Mouse (Mus musculus): ENCODE results near the gene Nanos3.

Nanos3 gene

DNA sequence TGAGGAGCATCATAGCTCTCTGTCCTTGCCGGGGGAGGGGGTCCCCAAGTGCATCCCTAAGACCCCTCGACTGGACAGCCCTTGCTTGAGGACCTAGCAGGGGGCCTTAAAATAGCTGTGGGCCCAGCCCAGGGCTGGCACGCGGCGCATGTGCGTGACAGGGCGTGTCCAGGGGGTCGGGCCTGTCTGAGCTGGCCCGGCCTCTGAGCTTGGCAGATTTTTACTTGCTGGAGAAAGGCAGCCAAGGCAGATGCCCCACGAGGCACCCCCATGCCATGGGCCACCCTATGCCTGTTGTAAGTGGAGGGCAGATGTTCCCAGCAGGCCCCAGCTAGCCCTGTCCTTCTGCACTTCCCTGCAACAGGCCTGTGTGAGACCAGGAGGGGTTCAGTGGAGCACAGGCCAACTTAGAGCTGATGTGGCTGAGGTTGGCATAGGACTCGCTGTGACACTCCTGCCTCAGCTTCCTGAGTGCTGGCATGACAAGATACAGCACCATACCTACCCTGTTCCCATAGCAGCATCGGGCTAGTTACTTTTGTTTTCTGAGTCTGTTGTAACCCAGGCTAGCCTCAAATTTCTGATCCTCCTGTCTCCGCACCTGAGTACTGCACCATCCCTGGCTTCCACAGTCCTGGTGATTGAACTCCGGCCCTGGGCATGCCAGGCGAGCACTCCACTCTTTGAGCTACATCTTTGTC, 16.7 kb upstream of the Nanos3 start:
- no peak for DNase-seq (ENCODE audit: extremely low spot score, low spot score)

DNA sequence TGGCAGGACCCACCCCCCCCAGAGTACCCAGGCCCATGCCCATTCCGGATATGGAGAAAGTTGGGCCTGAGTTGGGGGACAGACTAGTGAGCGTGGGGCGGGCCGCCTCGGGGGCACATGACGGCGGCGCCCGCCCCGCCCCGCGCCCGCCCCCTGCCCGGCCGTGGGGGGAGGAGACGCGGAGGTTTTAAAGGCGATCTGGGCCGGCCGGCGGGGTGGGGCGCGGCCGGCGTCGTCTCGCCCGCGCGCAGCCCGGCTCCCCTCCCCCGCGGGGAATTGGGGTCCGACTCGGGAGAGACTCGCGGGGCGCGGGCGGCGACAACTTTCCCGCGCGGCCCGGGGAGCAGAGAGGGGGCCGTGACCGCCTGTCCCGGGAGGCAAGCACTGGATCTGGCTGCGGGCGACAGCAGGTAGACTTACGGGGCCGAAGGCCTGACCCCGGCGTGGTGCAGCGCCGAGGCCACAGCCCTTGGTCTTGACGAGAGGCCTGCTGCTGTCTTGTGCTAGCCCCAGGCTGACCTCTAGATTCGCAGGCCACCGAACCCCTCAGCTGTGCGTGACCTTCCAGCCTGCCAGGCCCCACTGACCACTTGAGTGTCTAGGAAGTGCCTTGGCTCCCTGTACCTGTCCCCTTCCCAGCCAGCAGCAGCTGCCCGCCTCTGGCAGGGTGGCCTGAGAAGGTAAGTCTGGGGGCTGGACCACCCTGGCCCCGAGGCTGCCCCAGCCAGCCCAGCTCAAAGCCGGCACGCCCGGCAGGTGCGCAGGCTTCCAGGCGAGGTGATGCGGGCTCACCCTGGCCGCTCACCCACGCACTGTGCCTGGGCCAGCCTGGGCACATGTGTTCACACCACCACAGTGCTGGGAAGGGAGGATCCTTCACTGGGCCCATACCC, 15.9 kb upstream of the Nanos3 start:
- peak; percentile 63 for DNase-seq (ENCODE audit: extremely low spot score, low spot score)

DNA sequence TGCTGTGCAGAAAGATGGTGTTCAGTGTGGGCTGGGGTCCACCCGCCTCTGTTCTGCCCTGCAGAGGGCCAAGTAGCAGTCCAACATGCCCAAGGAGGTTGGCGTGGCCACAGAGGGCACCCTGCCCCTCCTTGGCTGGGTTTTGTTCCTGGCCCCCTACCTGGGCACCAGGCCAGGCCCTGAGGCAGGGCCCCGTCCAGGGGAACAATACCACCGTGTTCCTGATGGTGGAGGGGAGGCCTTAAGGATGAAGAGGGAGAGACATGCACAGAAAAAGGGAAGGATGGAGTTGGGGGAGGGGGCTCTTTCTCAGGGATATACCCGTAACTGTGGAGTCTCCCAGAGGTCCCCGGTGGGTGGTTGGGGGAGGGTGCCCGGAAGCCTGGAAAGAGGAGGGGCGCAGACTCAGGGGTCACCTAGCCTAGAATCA, 15.1 kb upstream of the Nanos3 start:
- DNase-seq (ENCODE audit: extremely low spot score, low spot score), result peak; percentile 26

DNA sequence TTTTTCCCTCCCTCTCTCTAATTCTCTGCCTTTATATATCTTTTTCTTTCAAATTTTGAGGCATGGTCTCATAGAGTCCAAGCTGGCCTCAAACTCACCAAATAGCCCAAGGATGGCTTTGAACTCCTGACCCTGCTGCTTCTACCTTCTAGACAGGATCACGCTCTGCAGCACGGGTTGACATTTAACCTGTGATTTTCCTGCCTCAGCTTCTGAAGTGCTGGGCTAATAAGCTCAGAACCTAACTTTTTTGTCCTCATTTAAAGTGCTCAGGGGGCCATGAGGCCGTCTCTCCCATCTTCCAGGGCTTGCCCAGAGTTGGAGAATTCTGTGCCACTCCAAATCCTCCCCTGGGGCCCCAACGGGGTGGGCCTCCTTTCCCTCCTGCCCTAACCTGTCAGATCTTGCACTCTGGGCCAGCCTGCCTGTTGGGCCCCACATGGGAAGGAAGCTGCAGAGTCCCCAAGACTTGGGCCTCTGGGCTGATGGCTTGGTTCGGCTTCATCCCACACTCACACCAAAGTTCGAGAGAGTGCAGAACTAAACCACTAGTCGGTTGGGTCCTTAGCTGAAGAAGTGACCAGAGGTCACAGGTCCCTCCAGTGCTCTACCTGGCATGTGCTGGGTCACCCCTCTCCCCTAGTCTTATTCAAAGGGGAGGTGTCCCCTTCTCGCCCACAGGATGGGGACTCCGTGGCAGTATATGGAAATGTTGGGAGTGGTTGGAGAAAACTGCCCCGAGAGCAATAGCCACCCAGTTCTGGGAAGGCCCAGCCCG, 14.5 kb upstream of the Nanos3 start:
- DNase-seq (ENCODE audit: extremely low spot score, low spot score), result peak; percentile 27

DNA sequence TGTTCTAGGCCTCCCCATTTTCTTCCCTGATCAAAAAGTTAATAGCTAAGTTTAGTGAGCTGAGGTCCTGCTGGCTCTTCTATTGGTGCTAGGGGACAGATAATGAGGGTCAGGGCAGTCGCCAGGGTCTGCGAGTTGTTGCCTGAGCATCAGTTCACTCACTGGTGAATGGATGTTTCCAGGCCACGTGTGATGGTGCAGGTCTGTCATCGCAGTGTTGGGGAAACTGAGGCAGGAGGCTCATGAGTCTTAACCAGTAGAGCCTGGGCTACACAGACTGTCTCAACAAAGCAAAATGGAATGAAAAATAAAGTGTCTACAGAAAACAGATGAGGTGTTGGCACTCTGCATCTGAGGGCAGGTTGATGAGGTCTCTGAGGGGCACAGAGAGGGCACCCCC, 13.9 kb upstream of the Nanos3 start:
- peak; percentile 24 for DNase-seq (ENCODE audit: extremely low spot score, low spot score)

DNA sequence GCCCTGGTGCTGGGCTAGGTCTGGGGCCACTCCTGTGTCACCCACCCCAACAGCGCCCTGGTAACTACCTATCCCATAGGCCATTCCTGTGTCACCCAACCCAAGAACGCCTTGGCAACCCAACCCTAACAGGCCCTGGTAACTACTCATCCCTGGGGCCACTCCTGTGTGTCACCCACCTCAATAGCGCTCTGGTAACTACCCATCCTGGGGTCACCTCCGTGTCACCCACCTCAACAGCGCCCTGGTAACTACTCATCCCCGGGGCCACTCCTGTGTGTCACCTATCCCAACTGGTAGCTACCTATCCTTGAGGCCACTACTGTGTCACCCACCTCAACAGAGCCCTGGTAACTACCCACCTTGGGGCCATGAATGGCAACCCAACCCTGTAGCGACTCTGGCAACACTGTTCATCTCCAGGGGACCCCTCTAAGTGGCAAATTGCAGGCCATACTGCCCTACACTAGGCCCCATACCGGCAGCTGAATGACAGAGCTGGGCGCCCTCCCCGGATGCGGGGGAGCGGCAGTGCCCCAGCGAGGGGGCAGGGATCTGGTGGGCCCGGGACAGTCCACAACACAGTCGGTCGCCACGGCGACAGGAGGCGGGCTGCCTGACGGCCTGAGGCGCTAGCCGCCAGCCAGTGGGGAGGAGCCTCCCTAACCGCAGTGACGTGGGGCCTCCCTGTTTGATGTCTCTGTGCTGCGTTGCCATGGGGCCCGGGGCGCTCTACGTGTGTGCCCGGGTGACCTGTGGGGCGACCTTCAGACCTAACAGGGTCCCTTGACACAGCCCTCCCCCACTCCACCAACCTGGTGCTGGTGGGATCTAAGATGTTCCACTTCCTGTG, 13.1 kb upstream of the Nanos3 start:
- peak; percentile 90 for DNase-seq (ENCODE audit: extremely low spot score, low spot score)

DNA sequence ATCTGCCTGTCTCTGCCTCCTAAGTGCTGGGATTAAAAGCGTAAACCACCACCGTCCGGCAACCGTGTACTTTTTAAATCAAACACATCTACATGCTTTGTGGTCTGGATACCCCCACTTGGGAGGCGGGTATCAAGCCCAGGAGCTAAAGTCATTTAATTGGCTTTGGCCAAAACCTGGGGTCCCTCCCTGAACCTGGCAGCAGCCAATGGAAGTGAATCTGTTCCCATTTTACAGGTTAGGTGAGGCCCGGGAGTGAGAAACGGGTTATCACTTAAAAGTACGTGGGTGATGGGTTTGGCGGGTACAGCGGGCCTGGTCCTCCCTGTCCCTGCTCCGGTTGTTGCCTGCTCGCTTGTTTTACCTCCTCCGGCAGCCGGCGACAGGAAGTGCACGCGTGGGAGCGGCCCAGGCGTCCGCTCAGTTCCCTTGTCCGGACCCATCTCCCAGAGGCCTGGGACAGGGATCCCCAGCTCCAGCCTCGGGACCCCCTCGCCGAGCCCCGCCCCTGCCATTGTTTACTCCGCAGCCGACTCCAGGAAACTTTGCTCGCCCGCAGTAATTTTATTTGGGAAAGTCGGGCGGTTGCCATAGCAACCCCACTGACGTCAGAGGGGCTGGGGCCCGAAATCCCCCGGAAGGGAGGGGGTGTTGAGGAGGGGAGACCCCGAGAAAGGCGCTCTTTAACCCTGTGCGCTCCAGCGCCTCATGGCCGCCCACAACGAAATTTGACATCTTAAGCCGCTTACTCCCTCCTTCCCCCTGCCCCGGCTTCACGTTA, 12.3 kb upstream of the Nanos3 start:
- DNase-seq (ENCODE audit: extremely low spot score, low spot score), result peak; percentile 96

DNA sequence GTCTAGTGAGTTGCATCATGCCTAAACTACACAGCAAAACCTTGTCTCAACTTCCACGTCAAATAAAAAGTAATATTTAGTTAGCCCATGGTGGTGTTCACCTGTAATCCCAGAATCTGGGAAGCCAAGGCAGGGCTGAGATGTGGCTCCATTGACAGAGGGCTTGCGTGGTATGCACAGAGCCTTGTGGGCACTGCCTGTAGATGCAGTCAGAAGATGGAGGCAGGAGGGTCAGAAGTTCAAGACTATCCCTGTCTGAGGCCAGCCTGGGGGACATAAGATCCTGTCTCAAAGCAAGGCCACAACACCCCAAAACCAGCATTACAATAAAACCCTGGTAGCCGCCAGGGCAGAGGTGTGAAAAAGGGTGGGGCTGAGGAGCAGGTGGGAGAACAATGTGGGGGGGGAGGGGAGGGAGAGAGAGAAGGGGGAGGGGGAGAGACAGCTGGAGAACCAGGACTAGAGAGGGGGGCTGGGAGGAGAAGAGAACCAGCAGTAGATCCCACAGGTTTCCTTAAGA, 9.3 kb upstream of the Nanos3 start:
- DNase-seq (ENCODE audit: extremely low spot score, low spot score), result no peak

DNA sequence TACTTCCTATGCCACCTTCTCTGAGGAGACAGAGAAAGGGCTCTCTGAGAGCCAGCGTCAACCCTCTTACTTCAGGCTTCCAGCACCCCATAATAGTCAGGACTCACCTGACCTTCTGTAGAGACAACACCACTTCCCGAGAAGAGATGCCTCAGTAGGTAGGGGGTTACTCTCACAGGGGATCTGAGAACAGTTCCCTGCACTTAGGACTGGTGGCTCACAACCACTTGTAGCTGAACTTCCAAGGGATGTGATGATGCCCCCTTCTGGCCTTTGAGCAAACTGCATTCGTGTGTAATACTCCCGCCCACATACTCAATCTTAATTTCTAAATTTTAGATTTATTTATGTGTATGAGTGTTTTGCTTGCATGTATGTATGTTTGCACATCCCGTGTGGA, 8.5 kb upstream of the Nanos3 start:
- no peak for DNase-seq (ENCODE audit: extremely low spot score, low spot score)

DNA sequence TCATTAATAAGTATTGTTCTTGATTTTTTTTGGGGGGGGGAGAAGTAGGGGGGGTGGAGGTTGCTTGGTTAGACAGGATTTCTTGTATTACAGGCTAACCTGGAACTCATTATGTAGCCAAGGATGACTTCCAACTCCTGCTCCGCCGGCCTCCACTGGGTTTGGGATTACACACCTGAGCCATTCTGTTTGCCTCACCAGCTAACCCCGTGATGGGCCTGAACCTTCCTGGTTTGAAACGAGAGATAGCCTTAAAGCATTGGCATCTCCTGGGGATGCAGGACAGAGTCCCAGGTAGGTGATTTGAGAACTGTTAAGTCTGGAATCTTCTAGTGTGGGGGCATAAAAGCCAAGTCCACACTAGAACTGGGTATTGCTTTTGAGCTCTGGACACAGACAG, 8.1 kb upstream of the Nanos3 start:
- DNase-seq (ENCODE audit: extremely low spot score, low spot score), result no peak

DNA sequence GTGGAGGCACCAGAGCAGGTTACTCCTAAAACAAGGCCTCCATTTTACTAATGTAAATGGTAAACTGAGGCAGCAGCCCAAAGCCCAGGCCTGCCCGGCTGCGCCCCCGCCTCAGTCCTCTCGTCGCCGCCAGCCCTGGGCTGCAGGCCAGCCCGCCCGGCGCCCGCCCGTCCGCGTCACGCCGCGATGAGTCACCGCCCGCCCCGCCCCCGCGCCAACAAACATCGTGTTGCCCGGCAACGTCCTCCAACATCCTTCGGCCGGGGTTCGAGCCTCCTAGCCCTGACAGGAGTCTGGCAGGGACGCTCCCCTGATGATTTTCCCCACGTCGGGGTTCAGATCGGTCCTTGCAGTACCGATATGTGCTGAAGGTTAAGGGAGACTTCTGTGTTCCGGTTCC, 7.5 kb upstream of the Nanos3 start:
- DNase-seq (ENCODE audit: extremely low spot score, low spot score), result peak; percentile 78

DNA sequence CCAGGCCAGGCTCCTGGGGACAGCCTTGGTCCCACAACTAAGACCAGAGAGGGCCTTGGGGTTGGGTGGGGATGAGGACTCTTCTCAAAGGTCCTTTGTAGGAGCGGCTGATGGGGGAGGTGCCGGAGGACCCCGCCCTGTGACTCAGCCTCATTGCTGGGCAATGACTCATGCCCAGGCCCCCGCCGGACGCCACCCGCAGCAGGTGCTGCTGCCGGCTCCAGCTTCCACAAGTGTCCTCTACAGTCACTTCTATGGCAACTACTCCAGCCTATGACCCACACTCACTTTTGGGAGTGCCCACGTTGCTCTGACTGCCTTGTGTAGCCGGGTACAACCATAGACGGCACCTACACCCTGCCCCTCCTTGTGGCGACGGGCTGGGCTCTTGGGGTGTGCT, 7.0 kb upstream of the Nanos3 start:
- peak; percentile 30 for DNase-seq (ENCODE audit: extremely low spot score, low spot score)

DNA sequence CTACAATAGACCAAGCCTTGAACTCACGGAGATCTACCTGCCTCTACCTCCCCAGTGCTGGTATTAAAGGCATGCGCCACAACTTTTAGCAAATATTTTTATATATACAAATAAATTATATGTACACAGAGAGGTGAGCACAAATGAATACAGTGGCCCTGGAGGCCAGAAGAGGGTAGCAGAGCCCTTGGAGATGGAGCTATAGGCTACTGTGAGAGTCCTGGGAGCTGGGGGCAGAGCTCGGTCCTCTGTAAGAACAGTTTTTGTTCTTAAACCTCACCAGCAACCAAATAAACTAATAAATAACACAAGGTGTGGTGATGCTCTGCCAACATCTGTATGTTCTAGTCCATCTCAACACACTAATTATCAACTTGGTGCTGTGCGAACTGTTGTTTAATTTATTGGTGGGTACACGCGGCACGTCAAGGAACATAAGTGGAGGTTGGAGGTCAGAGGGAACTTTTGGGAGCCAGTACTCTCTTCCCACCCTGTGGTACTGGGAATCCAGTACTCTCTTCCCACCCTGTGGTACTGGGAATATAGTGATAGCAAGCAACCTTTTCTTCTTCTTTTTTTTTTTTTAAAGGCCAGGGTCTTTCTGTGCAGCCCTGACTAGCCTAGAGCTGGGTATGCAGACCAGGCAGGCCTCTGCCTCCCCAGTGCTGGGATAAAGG, 5.3 kb upstream of the Nanos3 start:
- DNase-seq (ENCODE audit: extremely low spot score, low spot score), result no peak

DNA sequence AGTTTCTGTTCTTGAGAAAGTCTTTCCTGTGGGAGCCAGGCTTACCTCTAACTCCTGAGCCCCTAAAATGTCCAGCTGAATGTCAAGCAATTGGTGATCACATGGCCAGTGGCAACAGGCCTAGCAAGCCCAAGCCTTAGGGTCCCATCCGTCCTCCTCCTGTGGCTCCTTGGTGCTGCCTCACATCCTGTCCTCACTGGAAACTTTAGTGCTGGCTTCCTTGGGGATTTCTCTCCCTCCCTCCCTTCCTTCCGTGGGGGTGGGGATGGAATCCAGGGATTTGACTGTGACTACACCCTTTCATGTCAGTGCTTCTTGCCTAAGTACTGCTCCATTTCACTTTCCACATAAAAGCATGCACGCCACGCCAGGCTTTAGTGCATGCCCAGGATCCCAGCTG, 4.6 kb upstream of the Nanos3 start:
- DNase-seq (ENCODE audit: extremely low spot score, low spot score), result no peak

DNA sequence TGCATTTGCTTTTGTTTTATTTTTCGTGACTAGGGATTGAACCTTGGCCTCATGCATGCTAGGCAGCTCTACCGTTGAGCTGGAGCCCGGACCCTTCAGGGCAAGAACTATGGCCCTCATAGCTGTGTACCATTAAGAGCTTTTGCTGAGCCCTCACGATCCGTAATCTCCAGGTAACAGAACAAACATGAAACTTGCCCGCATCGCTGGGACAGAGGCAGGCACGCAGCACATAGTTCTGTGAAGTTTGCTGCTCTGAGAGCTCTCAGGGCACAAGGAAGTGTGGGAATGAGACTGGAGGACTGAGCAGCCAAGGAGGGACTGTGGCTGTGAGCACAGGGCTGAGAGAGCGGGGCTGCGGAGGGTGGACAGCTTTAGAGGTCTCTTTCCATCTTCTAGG, 3.7 kb upstream of the Nanos3 start:
- DNase-seq (ENCODE audit: extremely low spot score, low spot score), result no peak

DNA sequence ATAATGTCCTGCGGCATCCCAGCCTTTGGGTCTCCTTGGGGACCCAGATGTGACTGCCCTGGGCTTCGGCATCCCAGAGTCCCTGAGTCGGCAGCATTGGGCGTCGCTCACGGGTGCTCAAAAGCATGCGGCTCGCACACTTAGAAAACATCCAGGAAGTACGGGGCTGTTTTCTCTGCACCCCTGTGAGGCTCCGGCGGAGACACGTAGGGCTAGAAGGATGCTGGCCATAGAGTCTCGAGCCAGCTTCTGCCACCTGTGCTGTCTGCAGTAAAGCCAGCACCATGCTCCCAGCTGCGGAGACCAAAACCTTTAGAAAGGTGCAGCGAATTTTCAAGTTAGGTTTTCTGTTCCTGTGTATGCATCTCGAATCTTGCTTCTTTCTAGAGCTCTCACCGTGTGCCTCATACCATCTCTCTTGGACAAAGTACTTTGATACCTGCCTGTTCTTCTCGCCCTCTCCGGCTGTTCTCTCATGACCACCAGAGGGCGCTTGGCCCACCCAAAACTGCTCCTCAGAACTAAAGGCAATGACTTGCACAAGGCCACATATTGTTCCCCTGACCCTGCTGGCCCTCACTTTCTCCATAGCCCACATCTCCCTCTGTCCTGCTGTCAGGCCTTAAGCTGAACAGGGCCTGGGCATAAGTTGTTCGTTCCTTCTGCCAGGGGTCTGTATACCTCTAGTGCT, 2.2 kb upstream of the Nanos3 start:
- DNase-seq (ENCODE audit: extremely low spot score, low spot score), result peak; percentile 76

DNA sequence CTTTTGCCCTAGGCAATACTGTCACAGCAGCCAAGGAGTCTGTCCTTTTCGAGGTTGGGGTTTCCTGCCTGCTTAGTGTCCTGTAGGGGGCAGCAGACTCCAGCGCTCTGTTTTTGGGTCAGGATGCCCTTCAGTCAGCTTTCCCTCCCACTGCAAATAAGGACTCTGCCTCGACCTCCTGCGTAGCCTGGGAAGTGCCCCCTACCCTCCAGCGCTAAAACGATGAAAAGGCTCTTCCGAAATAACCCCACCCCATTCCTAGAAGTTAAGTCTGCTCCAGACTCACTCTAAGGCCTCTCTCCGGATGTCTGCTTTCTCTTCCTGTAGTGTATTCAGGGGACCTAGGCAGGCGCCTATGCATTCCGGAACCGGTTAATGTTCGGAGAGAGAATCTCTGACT, 1.5 kb upstream of the Nanos3 start:
- peak; percentile 81 for DNase-seq (ENCODE audit: extremely low spot score, low spot score)

DNA sequence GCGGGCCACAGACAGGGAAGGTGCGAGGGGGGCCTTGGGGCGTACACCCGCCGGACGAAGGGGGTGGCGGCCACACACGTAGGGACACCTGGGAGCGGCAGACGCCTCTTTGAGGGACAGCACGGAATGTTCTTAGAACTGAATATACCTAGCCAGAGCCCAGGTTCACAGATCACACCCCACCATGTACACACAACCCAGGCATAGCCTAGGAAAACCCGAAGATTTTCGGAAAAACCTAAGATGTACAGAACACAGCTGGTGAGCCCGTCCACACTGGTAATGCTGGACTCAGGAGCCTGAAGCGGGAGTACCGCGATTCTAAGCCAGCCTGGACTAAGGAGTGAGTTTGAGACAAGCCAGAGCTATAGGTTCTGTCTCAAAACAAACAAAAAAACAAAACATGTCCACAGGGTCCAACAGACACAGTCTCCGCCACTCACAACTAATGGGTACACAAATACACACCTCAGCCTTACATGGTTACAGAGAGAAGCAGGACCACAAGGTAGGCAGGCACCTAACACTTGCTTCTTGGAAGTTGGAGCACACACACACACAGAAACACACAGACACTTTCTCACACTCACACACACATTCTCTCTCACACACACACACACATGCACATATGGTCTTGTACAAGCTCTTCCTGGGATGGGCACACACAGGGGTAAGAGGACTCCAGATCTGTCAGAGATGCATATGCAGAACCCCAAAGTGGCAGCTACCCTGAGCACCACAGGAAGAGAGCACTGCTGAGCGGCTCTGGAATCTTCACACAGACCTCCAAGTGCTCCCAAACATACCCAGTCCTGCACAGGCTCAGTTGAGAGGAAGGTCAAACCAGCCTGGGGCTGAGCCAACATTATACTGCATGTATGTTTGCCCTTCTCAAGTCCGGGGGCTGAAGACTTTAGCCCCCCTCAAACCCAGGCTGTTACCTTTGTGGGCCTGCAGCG, 653 bp downstream of the Nanos3 start:
- no peak for DNase-seq (ENCODE audit: extremely low spot score, low spot score)

Measured in neural tube, embryonic 10.5 days (tissue).